Mouse (Mus musculus) G1E (cell line): ENCODE data around the gene Rcan2.

Experiments
- CTCF ChIP-seq: IDR thresholded peaks from 2 replicates; pipeline ENCODE4 v1.5.1; 2012; ENCODE audit warnings: low read depth, low read length, inconsistent platforms, mixed read lengths
- GATA1 ChIP-seq: IDR thresholded peaks from 2 replicates; pipeline ENCODE4 v1.6.1; 2012; ENCODE audit warnings: borderline replicate concordance, low read length, inconsistent platforms, mixed read lengths
- GATA2 ChIP-seq: IDR thresholded peaks from 2 replicates; pipeline ENCODE4 v1.6.1; 2012; ENCODE audit warnings: low read depth, low read length, inconsistent platforms, borderline replicate concordance
- TAL1 ChIP-seq: conservative IDR thresholded peaks from 2 replicates; pipeline ENCODE4 v1.6.1; 2012; ENCODE audit warnings: low read depth, low read length, inconsistent platforms, mixed read lengths

DNA sequence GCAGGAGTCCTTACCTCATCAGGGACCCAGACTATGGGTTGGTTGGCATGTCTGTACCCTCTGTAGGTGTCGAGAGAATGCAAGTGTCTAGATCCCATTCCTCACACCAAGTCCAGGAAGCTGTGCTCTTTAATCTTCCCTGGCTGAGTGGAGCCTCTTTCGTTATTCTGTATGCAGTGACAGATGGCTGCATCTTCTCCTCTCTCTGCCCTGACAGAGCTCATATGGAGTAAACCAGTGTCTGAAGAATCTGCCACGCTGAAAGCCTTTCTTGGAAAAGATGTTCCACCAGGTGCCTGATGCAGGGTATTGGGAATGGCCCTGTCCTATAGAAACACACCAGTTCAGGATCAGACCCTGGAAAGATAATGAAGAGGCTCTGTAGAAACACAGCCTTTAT lies 178.8 kb downstream of the Rcan2 start:
- TF ChIP-seq CTCF (no peak), GATA1 (no peak), GATA2 (no peak), TAL1 (no peak)
